In the genomic region with DNA sequence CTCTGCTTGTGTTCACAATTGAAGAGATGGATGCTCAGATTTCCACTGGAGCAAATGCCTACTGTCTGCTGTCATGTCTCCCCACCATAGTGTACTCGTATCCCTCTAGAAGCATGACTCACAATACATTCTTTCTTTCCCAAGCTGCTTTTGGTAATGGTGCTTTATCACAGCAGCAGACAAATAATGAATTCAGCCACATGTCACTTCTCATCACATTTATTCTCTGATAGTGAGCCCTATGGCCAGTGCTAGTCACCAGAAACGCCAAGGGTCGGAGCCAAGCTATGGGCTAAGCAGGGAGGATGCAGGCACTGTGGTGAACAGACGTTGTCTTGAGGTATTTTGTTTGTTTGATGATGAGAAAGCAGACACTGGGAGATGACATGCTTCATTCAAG, we compare ENCODE assay signal across 14 mouse cellular contexts.
"Had no signal": no experiment of that assay in that cellular context is flagged by ENCODE, and none has a peak within 500 bp of the region (broad histone marks: within the 10 kb centered on the region; RNA-seq: fewer than 3 reads in every experiment).

No protein-coding gene starts in this region.

- H3K27me3 ChIP-seq: liver, embryonic 13.5 days; neural tube, embryonic 13.5 days; stomach, embryonic 15.5 days had no signal

- H3K4me3 ChIP-seq: liver, embryonic 13.5 days; neural tube, embryonic 13.5 days; stomach, embryonic 15.5 days had no signal

- DNase-seq: kidney, adult 2 months; kidney, postnatal 25 days; liver, embryonic 13.5 days; lung, adult 2 months; lung, postnatal 14 days; lung, postnatal 4 days; midbrain, embryonic 14.5 days; right cerebral cortex, postnatal 25 days; spleen, adult 18-20 months; thymus, postnatal 36 days had no signal

- H3K4me1 ChIP-seq: liver, embryonic 13.5 days; neural tube, embryonic 13.5 days; stomach, embryonic 15.5 days had no signal

- H3K9me3 ChIP-seq: liver, embryonic 13.5 days; neural tube, embryonic 13.5 days; stomach, embryonic 15.5 days had no signal

- H3K36me3 ChIP-seq: liver, embryonic 13.5 days; neural tube, embryonic 13.5 days; stomach, embryonic 15.5 days had no signal

- H3K27ac ChIP-seq: kidney, postnatal 0 days; liver, embryonic 13.5 days; neural tube, embryonic 13.5 days; stomach, embryonic 15.5 days had no signal

- H3K4me2 ChIP-seq: liver, embryonic 13.5 days; midbrain, embryonic 11.5 days; neural tube, embryonic 13.5 days; stomach, embryonic 15.5 days had no signal

- H3K9ac ChIP-seq: liver, embryonic 13.5 days; neural tube, embryonic 13.5 days; stomach, embryonic 15.5 days had no signal
